Mouse (Mus musculus) cerebellum, adult 2 months (tissue): ENCODE measurements around the gene Il5ra.

Experiments
- CTCF ChIP-seq: fragments of 200-500 bp; IDR thresholded peaks from 2 replicates; pipeline ENCODE4 v1.5.1; 2011; ENCODE audit warnings: low read depth, mild to moderate bottlenecking, control low read depth, low read length, moderate library complexity, borderline replicate concordance; ENCODE audit not compliant: insufficient read depth
- POLR2A ChIP-seq: fragments of 200-500 bp; IDR thresholded peaks from 2 replicates; pipeline ENCODE4 v1.6.1; 2011; ENCODE audit warnings: low read length, control low read depth, borderline replicate concordance; ENCODE audit not compliant: insufficient read depth

- TF ChIP-seq CTCF (no peak), POLR2A (no peak)
Observed at GRCm38 (mm10) chr6:106675581-106675980, 73.3 kb downstream of the Il5ra start.
